Mouse (Mus musculus) R1 (cell line): ENCODE measurements at regions not wholly inside any gene's neighbourhood (a gene's known extent, or its start where the extent isn't known, plus 50 kb on each side); places are given as distances from the start of the nearest gene placed in this dataset.

Source experiments
- DNase-seq: peaks from one replicate; pipeline ENCODE4 v3.0.0-alpha.2; 2018; ENCODE audit warnings: low read depth, low spot score

DNA sequence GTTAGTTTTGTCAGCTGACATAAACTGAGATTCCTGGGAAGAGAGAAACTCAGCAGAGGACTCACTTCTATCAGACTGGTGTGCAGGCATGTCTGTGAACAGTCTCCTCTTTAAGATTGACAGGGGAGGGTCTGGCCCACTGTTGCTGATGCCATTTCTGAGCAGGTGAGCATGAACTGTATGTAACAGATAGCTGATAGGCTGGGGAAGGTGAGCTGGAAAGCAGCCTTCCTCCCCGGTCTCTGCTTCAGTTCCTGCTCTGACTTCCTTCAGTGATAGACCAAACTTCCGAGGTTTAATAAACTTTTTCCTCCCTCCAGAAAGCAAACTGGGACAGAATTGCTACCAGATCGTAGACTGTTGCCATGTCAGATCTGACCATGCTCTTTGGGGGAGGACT is 430.9 kb upstream of the Camk1g start:
- DNase-seq = no peak

GRCm38 (mm10) chr1:193790579-193790978 is 420.5 kb upstream of the Camk1g start:
- DNase-seq = no peak

GRCm38 (mm10) chr1:193788496-193788895 is 418.4 kb upstream of the Camk1g start:
- no peak for DNase-seq

- DNase-seq = no peak
Measured at GRCm38 (mm10) chr1:193787417-193787816, 417.3 kb upstream of the Camk1g start.

- DNase-seq = no peak
Measured at GRCm38 (mm10) chr1:193784966-193785365, 414.9 kb upstream of the Camk1g start.

GRCm38 (mm10) chr1:193784526-193784925 is 414.4 kb upstream of the Camk1g start:
- no peak for DNase-seq

DNA sequence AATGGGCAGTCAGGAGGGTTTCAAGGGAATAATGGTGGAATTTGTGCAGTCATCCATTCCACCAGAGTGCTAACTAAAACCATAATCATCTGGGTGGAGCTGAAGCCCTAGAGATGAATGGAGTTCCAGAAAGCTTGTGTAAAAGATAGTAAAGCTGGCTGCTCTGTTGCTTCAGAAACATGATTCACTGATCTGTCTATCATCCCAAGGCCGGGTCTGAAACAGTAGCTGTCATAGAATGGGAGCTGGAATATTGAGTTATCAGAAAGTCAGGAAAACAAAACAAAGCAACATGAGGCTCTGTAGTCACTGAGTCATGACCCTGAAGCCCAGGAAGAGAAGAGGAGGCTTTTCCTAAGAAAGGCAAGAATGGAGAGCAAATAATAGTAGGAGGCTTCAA is 408.1 kb upstream of the Camk1g start:
- no peak for DNase-seq

- DNase-seq = no peak
Measured at GRCm38 (mm10) chr1:193769546-193769945, 399.4 kb upstream of the Camk1g start.

- DNase-seq = no peak
Measured at GRCm38 (mm10) chr1:193764103-193764502, 394.0 kb upstream of the Camk1g start.

- DNase-seq = no peak
Measured at GRCm38 (mm10) chr1:193751819-193752251, 381.7 kb upstream of the Camk1g start.

- DNase-seq = no peak
Measured at GRCm38 (mm10) chr1:193750929-193751328, 380.8 kb upstream of the Camk1g start.

DNA sequence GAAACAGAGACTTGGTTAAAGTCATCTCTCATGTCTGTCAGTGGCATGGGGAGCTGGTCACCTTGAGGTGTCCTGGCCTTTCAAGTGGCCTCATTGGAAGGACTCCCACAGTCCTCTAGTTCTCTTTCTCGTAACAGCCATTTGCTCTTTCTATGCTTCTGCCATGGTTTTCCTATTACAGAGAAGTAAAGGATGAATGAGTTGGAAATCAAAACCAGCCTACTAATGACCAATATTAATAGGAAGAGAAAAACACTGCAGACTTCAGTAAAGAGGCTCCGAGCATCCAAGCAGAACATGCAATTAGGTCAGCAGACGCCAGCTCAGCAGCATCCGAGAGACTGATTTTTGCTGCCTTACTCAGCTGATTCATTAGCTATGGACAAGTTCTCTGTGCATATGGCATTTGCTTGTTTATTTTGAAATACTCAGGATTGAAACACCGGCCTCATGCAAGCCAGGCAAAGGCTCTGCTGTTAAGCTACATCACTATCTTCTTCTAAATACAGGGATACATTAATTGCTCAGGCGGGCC is 377.4 kb upstream of the Camk1g start:
- DNase-seq = no peak

DNA sequence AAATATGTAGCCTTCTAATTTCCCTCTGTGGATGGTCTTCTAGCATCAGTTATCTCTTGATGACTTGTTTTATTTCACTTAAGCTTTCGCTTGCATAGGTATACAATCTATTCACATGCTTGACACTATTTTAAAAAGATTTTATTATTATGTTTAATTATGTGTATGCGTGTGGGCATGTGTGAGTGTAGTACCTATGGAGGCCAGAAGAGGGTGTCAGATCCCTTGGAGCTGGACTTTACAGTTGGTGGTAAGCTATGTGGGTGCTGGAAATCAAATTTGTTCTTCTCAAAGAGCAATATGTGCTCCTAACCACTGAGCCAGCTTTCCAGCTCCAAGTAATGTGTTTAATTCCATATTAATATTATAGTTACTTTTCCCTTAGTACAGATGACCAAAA is 372.6 kb upstream of the Camk1g start:
- DNase-seq = peak; percentile 19

DNA sequence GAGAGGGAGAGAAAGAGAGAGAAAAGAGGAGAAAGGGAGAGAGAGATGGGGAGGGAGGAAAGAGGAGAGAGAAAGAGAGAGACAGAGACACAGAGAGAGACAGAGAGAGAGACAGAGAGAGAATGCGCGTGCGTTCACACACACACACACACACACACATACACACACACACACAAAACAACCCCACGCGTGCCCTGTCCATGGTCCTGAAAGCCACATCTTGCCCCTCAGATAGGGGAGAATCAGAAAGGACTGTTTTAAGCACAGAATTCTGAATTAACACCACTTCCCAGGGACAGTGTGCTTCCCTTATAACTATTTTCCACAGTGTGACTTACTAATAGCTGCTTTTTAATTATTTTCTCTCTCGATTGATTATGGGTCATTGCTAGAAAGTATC is 368.7 kb upstream of the Camk1g start:
- peak; percentile 41 for DNase-seq

DNA sequence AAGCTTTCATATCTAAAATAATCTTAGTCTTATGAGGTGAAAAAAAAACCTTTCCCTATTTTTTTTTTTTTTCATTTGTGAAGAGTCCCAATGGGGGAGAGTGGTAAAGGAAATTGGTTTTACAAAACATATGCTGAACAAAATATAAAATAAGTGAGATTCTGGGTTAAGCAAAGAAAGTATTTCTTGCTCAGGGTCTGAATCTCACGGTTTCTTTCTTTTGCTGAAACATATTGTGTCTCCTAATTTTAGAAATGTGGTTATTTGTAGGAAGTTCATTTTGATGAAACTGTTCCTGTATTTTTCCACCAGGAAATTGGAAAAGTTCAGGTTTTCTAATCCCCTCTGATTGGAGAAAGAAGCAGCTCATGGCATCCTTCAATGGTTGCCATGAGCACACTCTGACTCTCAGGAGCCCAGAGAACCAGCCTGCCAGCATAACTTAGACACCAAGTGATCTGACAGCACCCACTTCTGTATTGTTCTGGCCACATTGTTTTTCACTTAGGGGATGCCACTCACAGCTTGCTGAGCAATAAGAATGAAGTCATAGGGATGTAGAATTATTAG is 365.9 kb upstream of the Camk1g start:
- no peak for DNase-seq

GRCm38 (mm10) chr1:193734014-193734763 is 364.1 kb upstream of the Camk1g start:
- DNase-seq = peak; percentile 6

- no peak for DNase-seq
Measured at GRCm38 (mm10) chr1:193733402-193733801, 363.3 kb upstream of the Camk1g start.

DNA sequence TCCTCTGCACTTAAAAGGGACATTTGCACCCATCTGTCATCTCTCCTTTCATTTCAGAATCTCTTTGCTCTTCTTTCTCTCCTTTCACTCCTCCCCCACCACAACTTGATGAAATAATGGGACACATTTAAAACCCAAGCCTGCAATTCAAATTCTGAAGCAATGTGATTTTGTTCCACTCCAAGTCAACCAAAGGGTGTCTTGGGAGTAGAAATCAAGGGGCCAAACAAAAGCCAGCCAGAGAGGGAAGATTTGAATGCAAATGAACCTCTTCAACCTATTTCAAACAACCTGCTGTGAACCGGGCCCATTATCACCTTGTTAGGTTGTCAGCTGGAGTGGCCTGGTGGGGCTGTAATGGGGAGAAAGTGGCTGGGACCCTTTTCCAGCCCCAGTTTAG is 362.0 kb upstream of the Camk1g start:
- DNase-seq = peak; percentile 61

DNA sequence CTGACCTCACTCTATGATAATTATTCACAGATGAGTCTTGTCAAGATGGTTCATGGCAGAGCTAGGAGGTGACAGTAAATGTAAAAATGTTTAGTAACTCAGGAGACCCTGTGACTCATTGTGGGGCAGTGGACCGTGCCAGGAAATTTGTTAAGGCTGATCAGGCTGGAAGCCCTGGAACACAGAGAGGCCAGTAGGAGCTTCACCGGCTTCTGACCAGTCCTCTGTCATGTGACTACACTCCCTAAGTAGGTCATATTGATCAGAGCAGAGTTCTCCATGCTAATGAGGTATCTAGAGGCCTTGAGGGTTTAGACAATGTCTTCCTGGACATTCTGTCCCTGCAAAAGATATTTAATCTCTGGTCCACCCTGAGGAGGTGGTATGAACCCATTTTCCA is 351.8 kb upstream of the Camk1g start:
- DNase-seq = no peak

DNA sequence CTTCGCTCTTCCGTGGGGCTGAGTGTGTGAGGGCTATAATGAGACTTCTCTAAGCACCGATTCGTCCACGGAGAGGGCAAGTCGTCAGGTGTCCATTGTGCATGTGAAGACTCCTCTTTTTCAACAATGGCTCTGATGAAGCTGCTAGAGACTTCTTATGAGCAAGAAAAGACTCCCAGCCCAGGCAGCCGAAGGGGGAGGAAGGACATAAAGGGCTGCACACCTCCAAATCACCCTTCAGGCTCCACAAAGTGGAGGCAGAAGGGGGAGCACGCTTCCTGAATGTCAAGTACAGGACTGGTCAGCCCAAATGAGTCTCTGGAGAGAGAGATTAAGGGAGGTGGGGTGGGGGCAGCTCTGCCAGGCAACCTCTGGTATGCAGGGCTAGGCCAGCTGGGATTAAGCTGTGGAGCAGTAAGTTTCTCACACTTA is 350.3 kb upstream of the Camk1g start:
- DNase-seq = no peak

GRCm38 (mm10) chr1:193715328-193715727 is 345.2 kb upstream of the Camk1g start:
- no peak for DNase-seq

GRCm38 (mm10) chr1:193714631-193715030 is 344.5 kb upstream of the Camk1g start:
- no peak for DNase-seq

DNA sequence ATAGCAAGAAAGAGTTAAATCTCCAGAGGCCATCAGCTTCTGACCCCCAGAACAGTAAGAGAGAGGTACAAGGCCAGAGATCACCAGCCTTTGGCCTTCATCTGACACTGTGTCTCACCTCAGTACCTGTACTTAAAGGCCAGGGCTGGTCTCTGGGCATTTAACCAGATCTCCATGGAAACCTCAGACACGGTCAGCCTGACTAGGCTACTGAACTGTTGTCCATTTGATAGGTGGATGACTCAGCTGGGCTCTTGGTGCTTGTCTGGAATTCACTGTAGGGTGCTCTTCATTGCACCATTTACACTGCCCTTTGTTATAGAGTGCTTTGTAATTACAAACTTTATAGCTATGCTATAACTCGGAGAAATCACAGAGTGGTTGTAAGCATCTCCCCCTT is 335.1 kb upstream of the Camk1g start:
- no peak for DNase-seq
